Mouse (Mus musculus) stomach, postnatal 0 days (tissue): ENCODE data around the gene Copa. TPM values are rescaled to one million over a fixed set of nuclear protein-coding genes. Genes with fewer than 3 reads are reported as not detected.

Experiments used
- ATAC-seq: fragments of 200-750 bp; cut with Nextera tagmentation; 2 replicates; pipeline ENCODE4 v1.8.0; 2017; ENCODE audit not compliant: low FRiP score, low TSS enrichment
- DNase-seq: peaks from one replicate; pipeline ENCODE4 v3.0.0-alpha.2; 2016; ENCODE audit warnings: low spot score
- H3K27ac ChIP-seq: fragments of 300-500 bp; sonication (generic); replicated peaks from 2 replicates; pipeline ENCODE4 v1.5.1; 2014; ENCODE audit warnings: mild to moderate bottlenecking, control low read depth
- H3K27me3 ChIP-seq: fragments of 300-500 bp; sonication (generic); 2 replicates; pipeline ENCODE4 v1.6.1; 2014; ENCODE audit warnings: low read length; ENCODE audit not compliant: control insufficient read depth, insufficient read depth
- H3K36me3 ChIP-seq: fragments of 300-500 bp; sonication (generic); 2 replicates; pipeline ENCODE4 v1.6.1; 2014; ENCODE audit warnings: low read length, mixed read lengths; ENCODE audit not compliant: control insufficient read depth, insufficient read depth
- H3K4me1 ChIP-seq: fragments of 300-500 bp; sonication (generic); replicated peaks from 2 replicates; pipeline ENCODE4 v1.6.1; 2014; ENCODE audit warnings: antibody characterized with exemption; ENCODE audit not compliant: control insufficient read depth, insufficient read depth
- H3K4me2 ChIP-seq: fragments of 300-500 bp; sonication (generic); replicated peaks from 2 replicates; pipeline ENCODE4 v1.6.1; 2014; ENCODE audit warnings: low read depth, mild to moderate bottlenecking, control low read depth, moderate library complexity
- H3K4me3 ChIP-seq: fragments of 300-500 bp; sonication (generic); 2 replicates; pipeline ENCODE4 v1.5.1; 2014; ENCODE audit warnings: low read depth, low read length, control low read depth
- H3K9ac ChIP-seq: fragments of 300-500 bp; sonication (generic); 2 replicates; pipeline ENCODE4 v1.6.1; 2014; ENCODE audit warnings: mild to moderate bottlenecking, low read length, control low read depth, mixed read lengths
- H3K9me3 ChIP-seq: fragments of 300-500 bp; sonication (generic); 2 replicates; pipeline ENCODE4 v1.6.1; 2016; ENCODE audit warnings: low read length; ENCODE audit not compliant: control insufficient read depth
- CTCF ChIP-seq: IDR thresholded peaks from 2 replicates; pipeline ENCODE4 v1.5.1; 2016; ENCODE audit warnings: antibody characterized with exemption, low read depth, mild to moderate bottlenecking, moderate library complexity
- EP300 ChIP-seq: optimal IDR thresholded peaks from 2 replicates; pipeline ENCODE3; 2016; ENCODE audit warnings: antibody characterized with exemption
- WGBS: fragments of 180-500 bp; shearing (Covaris S2); extraction: QIAGEN DNeasy Blood & Tissue Kit; methylation state at CpG from one replicate; pipeline ENCODE4 v1.1.7; 2014; 5-methylcytosine and 5-hydroxymethylcytosine counted together
- polyA plus RNA-seq: library from polyadenylated mRNA; unstranded; fragments of >200 nt; fragmentation: Nextera tagmentation; extraction: Ambion mirVana; gene quantifications from 2 replicates; pipeline ENCODE4 v1.2.1, GENCODE M21; 2015

The Copa gene
- polyA plus RNA-seq, 1 experiment from 2014 or later, result 89.6 TPM

GRCm38 (mm10) chr1:172070227-172070626 is 12.1 kb upstream of the Copa start:
- Histone ChIP-seq H3K4me2 (no peak overlapping the region), H3K9me3 (no peaks in the 10 kb centered on the region), H3K36me3 (peaks cover 72% of the 10 kb centered on the region), H3K4me1 (no peaks in the 10 kb centered on the region), H3K27ac (no peak overlapping the region), H3K27me3 (no peaks in the 10 kb centered on the region), H3K4me3 (no peak overlapping the region), H3K9ac (no peak overlapping the region)
- 57% methylated on average over 6 of the region's 6 CpGs for WGBS
- TF ChIP-seq EP300 (no peak), CTCF (no peak)
- DNase-seq, result no peak
- no peak for ATAC-seq

- peaks cover 63% of the 10 kb centered on the region for H3K36me3 ChIP-seq
- H3K4me2 ChIP-seq, result no peak overlapping the region
- no peak overlapping the region for H3K9ac ChIP-seq
- ATAC-seq (no peak), DNase-seq (no peak)
- TF ChIP-seq CTCF (no peak), EP300 (no peak)
- H3K27ac ChIP-seq, result no peak overlapping the region
- H3K4me3 ChIP-seq, result no peak overlapping the region
- H3K4me1 ChIP-seq, result no peaks in the 10 kb centered on the region
- H3K27me3 ChIP-seq, result no peaks in the 10 kb centered on the region
- WGBS, result 78% methylated on average over 4 of the region's 4 CpGs
- H3K9me3 ChIP-seq, result no peaks in the 10 kb centered on the region
These were observed 10.8 kb upstream of the Copa start for GRCm38 (mm10) chr1:172071556-172071955.

- Histone ChIP-seq H3K9me3 (no peaks in the 10 kb centered on the region), H3K27ac (no peak overlapping the region), H3K4me2 (no peak overlapping the region), H3K4me3 (no peak overlapping the region), H3K9ac (no peak overlapping the region), H3K36me3 (peaks cover 57% of the 10 kb centered on the region), H3K4me1 (no peaks in the 10 kb centered on the region), H3K27me3 (no peaks in the 10 kb centered on the region)
- DNase-seq (no peak), ATAC-seq (peak; percentile 51)
- 96% methylated on average over 7 of the region's 7 CpGs for WGBS
- no peak for TF ChIP-seq CTCF
- no peak for TF ChIP-seq EP300
These were observed 9.7 kb upstream of the Copa start for GRCm38 (mm10) chr1:172072604-172073003.

DNA sequence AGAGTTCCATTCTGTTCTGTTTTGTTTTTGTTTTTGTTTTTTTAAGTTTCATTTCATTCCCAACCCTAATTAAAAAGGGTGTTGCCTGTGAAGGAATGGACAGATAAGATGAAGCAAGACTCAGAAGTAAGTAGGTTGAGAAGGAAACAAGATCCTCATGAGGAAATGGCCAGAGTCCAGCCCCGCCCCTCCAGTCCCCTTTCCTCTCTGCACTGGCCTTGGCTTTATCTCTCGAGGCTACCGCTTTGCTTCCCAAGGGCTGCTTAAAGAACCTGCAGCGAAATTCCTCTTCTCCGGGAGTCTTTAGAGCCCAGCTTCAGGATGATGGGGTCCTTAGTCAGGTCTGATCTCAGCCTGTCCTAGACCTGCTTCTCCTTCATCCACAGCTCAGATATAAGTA is 4.3 kb upstream of the Copa start:
- Histone ChIP-seq H3K27me3 (no peaks in the 10 kb centered on the region), H3K4me1 (no peaks in the 10 kb centered on the region), H3K4me2 (no peak overlapping the region), H3K36me3 (peaks cover 20% of the 10 kb centered on the region), H3K9ac (no peak overlapping the region), H3K9me3 (no peaks in the 10 kb centered on the region), H3K27ac (no peak overlapping the region), H3K4me3 (no peak overlapping the region)
- TF ChIP-seq EP300 (no peak), CTCF (no peak)
- DNase-seq, result peak; percentile 64
- ATAC-seq, result no peak
- 65% methylated on average over 5 of the region's 5 CpGs for WGBS

- no peaks in the 10 kb centered on the region; the same call in 1 of the 2 replicates for H3K36me3 ChIP-seq
- H3K4me1 ChIP-seq, result 0 out of 2 replicates have a peak, but pooled peaks cover 2% of the 10 kb centered on the region
- DNase-seq, result no peak
- H3K27me3 ChIP-seq, result no peaks in the 10 kb centered on the region
- H3K4me3 ChIP-seq, result peak overlapping the region; percentile 90
- under 1% methylated on average over 24 of the region's 24 CpGs for WGBS
- H3K27ac ChIP-seq, result peak overlapping the region; percentile 80
- ATAC-seq, result peak; percentile 72
- peak overlapping the region; percentile 56 for H3K4me2 ChIP-seq
- no peak for TF ChIP-seq CTCF
- peak; percentile 50 for TF ChIP-seq EP300
- H3K9me3 ChIP-seq, result no peaks in the 10 kb centered on the region
- peak overlapping the region; percentile 85 for H3K9ac ChIP-seq
These were observed 643 bp downstream of the Copa start for GRCm38 (mm10) chr1:172082899-172083445.

DNA sequence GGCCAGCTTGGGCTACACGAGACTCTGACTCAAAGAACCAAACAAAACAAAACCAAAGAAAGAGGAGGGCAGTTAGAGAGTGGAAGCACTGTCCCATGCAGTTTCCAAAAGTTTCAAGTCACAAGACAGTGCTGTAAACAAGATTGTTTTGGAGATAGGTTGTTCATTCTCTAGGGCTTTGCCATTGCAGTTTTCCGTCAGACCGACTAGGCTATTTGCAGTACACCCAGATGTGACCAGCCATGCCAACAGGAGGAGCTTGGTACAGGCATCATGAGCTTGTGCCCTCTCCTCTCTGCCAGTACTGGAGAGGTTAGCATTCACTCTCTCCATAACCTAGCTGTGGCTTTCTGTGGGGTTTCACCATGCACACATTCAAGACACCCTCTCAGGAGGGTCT is 11.2 kb downstream of the Copa start:
- no peaks in the 10 kb centered on the region for H3K27me3 ChIP-seq
- no peak overlapping the region for H3K27ac ChIP-seq
- 73% methylated on average over 3 of the region's 3 CpGs for WGBS
- H3K9ac ChIP-seq, result no peak overlapping the region
- no peaks in the 10 kb centered on the region for H3K9me3 ChIP-seq
- H3K36me3 ChIP-seq, result peaks cover 28% of the 10 kb centered on the region
- no peak overlapping the region for H3K4me2 ChIP-seq
- H3K4me3 ChIP-seq, result no peak overlapping the region
- ATAC-seq (no peak), DNase-seq (no peak)
- no peaks in the 10 kb centered on the region for H3K4me1 ChIP-seq
- no peak for TF ChIP-seq CTCF
- no peak for TF ChIP-seq EP300
